Comparison of ENCODE assay signal across 14 mouse cellular contexts in genomic region chr1:90162379-90162857, GRCm38 (mm10). TPM values are rescaled to one million over a fixed set of nuclear protein-coding genes. Genes with fewer than 3 reads are reported as not detected.
DNase-seq lines count a peak whose midpoint lies in the region; ATAC-seq and TF ChIP-seq lines count a peak whose summit lies in the region.
"Had no signal": no experiment of that assay in that cellular context is flagged by ENCODE, and none has a peak within 500 bp of the region (broad histone marks: within the 10 kb centered on the region; RNA-seq: fewer than 3 reads in every experiment).

No protein-coding gene starts in this region.

- intact Hi-C loops in gastrocnemius, adult 2 months (cut with DNase I), result no loop called here
- intact Hi-C loops in left cerebral cortex, postnatal 4 days (cut with DNase I), result no loop called here

- peak; percentile 77 for ATAC-seq in kidney, embryonic 16.5 days (ENCODE audit: low FRiP score, low TSS enrichment)
- ATAC-seq in hindbrain, postnatal 0 days, result no peak
- ATAC-seq: forebrain, embryonic 13.5 days; Patski had no signal

- H3K36me3 ChIP-seq in kidney, embryonic 16.5 days (ENCODE audit: insufficient read depth, low read length), result no peaks in the 10 kb centered on the region
- H3K36me3 ChIP-seq in hindbrain, postnatal 0 days (ENCODE audit: insufficient read depth, low read length), result no peaks in the 10 kb centered on the region
- H3K36me3 ChIP-seq: liver, embryonic 15.5 days had no signal

- no peak overlapping the region for H3K9ac ChIP-seq in kidney, embryonic 16.5 days (replicated peaks; ENCODE audit: low read length)
- no peak overlapping the region for H3K9ac ChIP-seq in hindbrain, postnatal 0 days (replicated peaks; ENCODE audit: low read length)
- H3K9ac ChIP-seq: forebrain, embryonic 13.5 days; liver, embryonic 15.5 days had no signal

- peak overlapping the region; percentile 2 for H3K4me3 ChIP-seq in gastrocnemius, adult 2 months
- H3K4me3 ChIP-seq in kidney, embryonic 16.5 days (ENCODE audit: low read length), result no peak overlapping the region
- H3K4me3 ChIP-seq in hindbrain, postnatal 0 days (ENCODE audit: low read length), result no peak overlapping the region
- H3K4me3 ChIP-seq: forebrain, embryonic 13.5 days; liver, embryonic 15.5 days had no signal

- peak overlapping the region; percentile 24 for H3K4me2 ChIP-seq in kidney, embryonic 16.5 days (replicated peaks; ENCODE audit: low read depth, low read length)
- H3K4me2 ChIP-seq in hindbrain, postnatal 0 days (ENCODE audit: low read depth, low read length), result no peak overlapping the region
- H3K4me2 ChIP-seq: forebrain, embryonic 13.5 days; liver, embryonic 15.5 days had no signal

- H3K4me1 ChIP-seq in kidney, embryonic 16.5 days (ENCODE audit: insufficient read depth, low read length), result peaks cover 38% of the 10 kb centered on the region
- H3K4me1 ChIP-seq in hindbrain, postnatal 0 days (ENCODE audit: insufficient read depth, low read length), result no peaks in the 10 kb centered on the region
- H3K4me1 ChIP-seq: liver, embryonic 15.5 days had no signal

- TF ChIP-seq POLR2A in brain, embryonic 14.5 days (IDR thresholded peaks at IDR 0.05; ENCODE audit: borderline replicate concordance, extremely low read depth, insufficient read depth, insufficient read length, poor library complexity, severe bottlenecking), result no peak

- H3K27me3 ChIP-seq in kidney, embryonic 16.5 days (ENCODE audit: insufficient read depth, low read length), result no peaks in the 10 kb centered on the region
- no peaks in the 10 kb centered on the region for H3K27me3 ChIP-seq in hindbrain, postnatal 0 days (ENCODE audit: insufficient read depth, low read length)
- H3K27me3 ChIP-seq: forebrain, embryonic 13.5 days; liver, embryonic 15.5 days; Patski had no signal

- H3K27ac ChIP-seq in gastrocnemius, adult 2 months, result peak overlapping the region; percentile 49
- peak overlapping the region; percentile 74 for H3K27ac ChIP-seq in kidney, embryonic 16.5 days (ENCODE audit: low read length)
- no peak overlapping the region for H3K27ac ChIP-seq in hindbrain, postnatal 0 days
- H3K27ac ChIP-seq: forebrain, embryonic 13.5 days; liver, embryonic 15.5 days had no signal

- 12% methylated on average over 13 of the region's 13 CpGs for WGBS in kidney, embryonic 16.5 days
- 29% methylated on average over 13 of the region's 13 CpGs for WGBS in hindbrain, postnatal 0 days

- no peak for TF ChIP-seq CTCF in gastrocnemius, adult 2 months (IDR thresholded peaks at IDR 0.05)
- TF ChIP-seq CTCF in brain, embryonic 14.5 days (IDR thresholded peaks at IDR 0.05; ENCODE audit: borderline replicate concordance, extremely low read depth, insufficient read depth, insufficient read length), result no peak
- TF ChIP-seq CTCF in hindbrain, postnatal 0 days (IDR thresholded peaks at IDR 0.05; ENCODE audit: low read depth), result no peak

- H3K9me3 ChIP-seq in kidney, embryonic 16.5 days (ENCODE audit: low read length), result no peaks in the 10 kb centered on the region
- no peaks in the 10 kb centered on the region for H3K9me3 ChIP-seq in hindbrain, postnatal 0 days (ENCODE audit: low read length)
- H3K9me3 ChIP-seq: forebrain, embryonic 13.5 days; liver, embryonic 15.5 days had no signal

- no peak for DNase-seq in gastrocnemius, adult 2 months
- no peak for DNase-seq in gastrocnemius, adult 18-20 months (ENCODE audit: low spot score)
- DNase-seq in kidney, adult 8-10 months, result no peak
- DNase-seq in brain, embryonic 14.5 days (ENCODE audit: low read depth), result peak; percentile 53
- DNase-seq in hindbrain, postnatal 0 days (ENCODE audit: low spot score), result peak; percentile 36
- no peak for DNase-seq in left cerebral cortex, postnatal 4 days
- DNase-seq in spleen, adult 18-20 months, result no peak
- DNase-seq: cerebellum, postnatal 14 days; right cerebral cortex, postnatal 14 days had no signal

RNA-seq across cellular contexts. Expression of gene Iqca, which starts 9.2 kb away (rescaled TPM):
- not detected for total RNA-seq in gastrocnemius, adult 2 months (2021)
- not detected for total RNA-seq in gastrocnemius, adult 18-20 months (2021)
- polyA plus RNA-seq in kidney, embryonic 16.5 days (2015; fragmentation: Nextera tagmentation; extraction: Ambion mirVana), result 0.34 and 0.39 TPM in 2 replicates
- 0.39 and 0.52 TPM in 2 replicates for polyA plus RNA-seq in brain, embryonic 14.5 days (2012; rRNA removed)
- total RNA-seq in hindbrain, postnatal 0 days (2014; rRNA removed), result 0.58 and 1.8 TPM in 2 replicates
- 0.71 and 1.2 TPM in 2 replicates for polyA plus RNA-seq in hindbrain, postnatal 0 days (2015; fragmentation: Nextera tagmentation; extraction: Ambion mirVana)
- under 1 TPM; 0.79 to 0.88 TPM for total RNA-seq in left cerebral cortex, postnatal 4 days (2021)
- total RNA-seq: adrenal gland, postnatal 4 days had no signal

RNA-seq across cellular contexts. Expression of gene Ackr3, which starts 41.4 kb away (rescaled TPM):
- total RNA-seq in gastrocnemius, adult 2 months (2021), result 10 to 100 TPM; 10.7 to 17.2 TPM
- total RNA-seq in gastrocnemius, adult 18-20 months (2021), result 10 to 100 TPM in 1 of 2 experiments, 1 to 10 TPM in 1; 9.0 to 12.1 TPM
- polyA plus RNA-seq in kidney, embryonic 16.5 days (2015; fragmentation: Nextera tagmentation; extraction: Ambion mirVana), result 51.8 and 54.0 TPM in 2 replicates
- 37.6 and 76.2 TPM in 2 replicates for polyA plus RNA-seq in brain, embryonic 14.5 days (2012; rRNA removed)
- 7.2 and 13.1 TPM in 2 replicates for total RNA-seq in hindbrain, postnatal 0 days (2014; rRNA removed)
- polyA plus RNA-seq in hindbrain, postnatal 0 days (2015; fragmentation: Nextera tagmentation; extraction: Ambion mirVana), result 7.4 and 7.8 TPM in 2 replicates
- 1 to 10 TPM; 7.3 to 9.0 TPM for total RNA-seq in left cerebral cortex, postnatal 4 days (2021)

Comparison
In these comparisons a context has a peak if more than half of its experiments do, and no peak if none do; other contexts are left out.
1. DNase-seq: peak in brain, embryonic 14.5 days (single experiment) and hindbrain, postnatal 0 days (single experiment); none in gastrocnemius, adult 2 months (single experiment), gastrocnemius, adult 18-20 months (single experiment), kidney, adult 8-10 months (0 of 2), left cerebral cortex, postnatal 4 days (single experiment) and spleen, adult 18-20 months (0 of 2).